Mouse (Mus musculus) granulocyte monocyte progenitor cell, adult 5-6 weeks (primary cell): Measurements from ENCODE around the gene Erfe. TPM values are rescaled to one million over a fixed set of nuclear protein-coding genes. Genes with fewer than 3 reads are reported as not detected.

ENCODE experiments used
- ATAC-seq: replicated peaks from 2 replicates; pipeline ENCODE4 v1.8.0; 2016; ENCODE audit warnings: mild to moderate bottlenecking, moderate TSS enrichment, inconsistent platforms; ENCODE audit not compliant: poor library complexity, severe bottlenecking
- total RNA-seq, 2 experiments: library from RNA; stranded (forward) in 1 of 2; stranded (reverse) in 1 of 2; fragments of 200-712, 200-1000 nt in 1 of 2; fragments of >200 nt in 1 of 2; fragmentation: Nextera tagmentation in 1 of 2; gene quantifications; 2 replicates each; pipeline ENCODE4 v1.2.3; 2014 to 2017

Gene Erfe
- total RNA-seq, 2 experiments from 2014 or later, result 0.24 TPM; not detected in 1

DNA sequence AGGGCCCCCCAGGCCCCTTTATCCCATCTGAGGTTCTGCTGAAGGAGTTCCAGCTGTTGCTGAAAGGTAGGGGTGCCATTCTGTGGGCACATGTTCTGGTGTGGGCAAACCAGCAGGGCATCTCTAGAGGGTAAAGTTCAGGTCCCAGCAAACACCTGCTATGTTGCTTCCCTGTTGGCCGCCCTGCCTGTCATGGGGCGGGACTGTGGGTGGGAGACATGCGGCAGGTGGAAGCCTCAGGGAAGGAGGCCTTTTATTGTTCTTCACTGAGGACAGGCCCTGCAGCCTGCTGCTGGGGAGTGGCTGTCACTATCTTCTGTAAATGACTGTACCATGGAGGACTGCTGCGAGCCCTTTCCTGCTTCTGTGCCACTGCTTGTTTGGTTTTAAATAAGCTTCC lies 3.2 kb downstream of the Erfe start:
- no peak for ATAC-seq

DNA sequence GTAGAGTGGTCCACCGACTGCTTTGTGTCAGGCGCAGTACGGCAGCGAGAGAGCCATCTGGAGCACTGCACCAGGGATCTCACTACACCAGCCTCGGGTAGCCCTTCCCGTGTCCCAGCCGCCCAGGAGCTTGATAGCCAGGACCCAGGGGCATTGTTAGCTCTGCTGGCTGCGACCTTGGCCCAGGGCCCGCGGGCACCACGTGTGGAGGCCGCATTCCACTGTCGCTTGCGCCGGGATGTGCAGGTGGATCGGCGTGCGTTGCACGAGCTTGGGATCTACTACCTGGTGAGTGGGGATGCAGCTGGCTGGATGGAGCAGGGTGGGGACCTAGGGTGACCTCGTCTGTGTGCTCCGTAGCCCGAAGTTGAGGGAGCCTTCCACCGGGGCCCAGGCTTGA lies 3.8 kb downstream of the Erfe start:
- no peak for ATAC-seq

DNA sequence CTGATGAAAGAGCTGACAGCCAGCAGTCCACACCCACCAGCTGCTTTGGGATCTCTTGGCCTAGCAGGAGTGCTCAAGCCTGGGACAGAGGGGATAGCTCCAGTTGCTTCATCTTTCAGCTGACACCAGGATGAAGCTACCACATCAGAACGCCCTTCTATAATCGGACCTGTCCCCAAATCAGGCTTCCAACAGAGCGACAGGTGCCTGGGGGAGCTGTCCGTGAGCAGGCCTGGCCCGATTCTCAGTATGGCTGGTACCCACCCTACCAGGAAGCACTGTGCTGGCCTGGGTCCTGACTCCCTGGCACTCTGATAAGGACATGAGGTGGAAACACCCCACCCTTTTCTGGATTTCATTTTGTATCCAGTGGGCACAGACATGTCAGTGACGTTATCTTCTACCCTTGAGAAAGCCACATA lies 7.2 kb downstream of the Erfe start:
- ATAC-seq, result no peak

DNA sequence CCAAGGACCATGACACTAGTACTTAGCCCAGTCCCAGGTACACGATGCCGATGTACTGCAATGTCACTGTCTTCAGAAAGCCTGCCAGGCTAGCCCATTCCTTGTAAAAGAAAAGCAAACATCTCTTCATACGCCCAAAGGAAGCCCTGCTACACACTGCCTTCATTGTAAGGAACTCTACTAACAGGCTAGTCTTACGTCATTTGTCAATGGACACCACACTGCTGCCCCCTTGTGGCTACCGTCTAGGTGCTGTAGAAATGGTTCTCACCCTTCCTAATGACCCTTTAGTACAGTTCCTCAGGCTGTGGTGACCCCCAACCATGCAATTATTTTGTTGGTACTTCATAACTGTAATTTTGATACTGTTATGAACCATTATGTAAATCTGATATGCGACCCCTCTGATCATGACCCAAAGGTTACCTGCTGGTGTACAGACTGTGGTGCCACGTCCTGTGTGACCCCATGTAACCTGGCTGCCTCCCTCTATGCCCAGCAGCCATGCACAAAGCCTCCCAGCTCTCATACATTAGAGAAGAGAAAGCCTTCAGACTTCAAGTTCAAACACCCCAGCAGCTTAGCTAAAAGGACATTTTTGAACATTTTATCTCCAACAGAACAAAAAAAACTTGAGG lies 14.3 kb downstream of the Erfe start:
- peak; percentile 95 for ATAC-seq

DNA sequence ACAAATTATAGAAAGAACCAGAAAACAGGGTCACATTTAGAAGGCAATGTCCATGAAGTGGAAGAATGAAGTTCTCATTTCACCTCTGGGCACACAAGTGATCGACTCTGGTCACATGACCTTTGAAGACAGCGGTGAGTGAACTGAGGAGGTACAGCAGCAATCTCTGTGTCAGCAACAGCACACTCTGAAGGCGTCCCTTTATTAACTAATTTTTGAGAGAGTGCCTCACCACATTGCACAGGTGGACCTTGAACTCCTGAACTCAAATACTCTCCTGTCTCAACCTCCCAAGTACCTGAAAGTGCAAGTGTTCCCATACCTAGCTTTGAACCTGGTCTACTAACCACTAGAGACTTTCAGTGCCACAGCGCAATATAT lies 14.9 kb downstream of the Erfe start:
- ATAC-seq, result no peak

DNA sequence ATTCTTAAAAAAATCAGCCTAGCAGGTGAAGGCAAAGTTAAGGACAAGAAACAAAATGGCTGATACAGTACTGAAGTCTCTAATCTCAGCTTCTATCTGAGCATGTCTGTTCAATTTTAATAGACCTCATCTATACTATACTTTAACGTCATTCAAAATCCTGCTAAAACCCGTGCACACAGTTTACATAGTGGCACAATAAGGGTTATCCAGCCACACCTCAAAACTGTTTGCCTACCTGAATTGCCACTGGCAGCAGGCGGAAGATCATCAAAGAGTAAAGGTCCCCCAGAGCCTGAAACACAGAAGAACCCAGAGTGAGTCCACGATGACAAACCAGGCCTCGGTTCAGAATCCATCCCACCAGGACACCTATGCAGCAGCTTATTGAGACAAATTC lies 24.1 kb downstream of the Erfe start:
- ATAC-seq, result no peak

DNA sequence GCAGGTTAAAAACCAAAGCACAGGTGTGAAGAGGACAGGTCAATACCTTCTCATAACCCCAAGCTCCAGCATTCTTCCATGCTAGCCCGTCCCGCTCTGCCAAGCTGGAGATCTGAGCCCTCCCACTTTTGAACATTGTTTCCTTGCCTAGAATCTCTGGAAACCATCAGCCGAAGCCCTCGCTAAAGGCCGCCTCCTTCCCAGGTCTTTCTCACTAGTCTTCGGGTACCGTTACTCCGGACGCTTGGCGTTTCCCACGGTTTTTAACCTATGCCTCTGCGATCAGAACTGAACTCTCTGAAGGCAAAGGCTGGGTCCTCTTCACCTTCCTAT lies 31.7 kb downstream of the Erfe start:
- no peak for ATAC-seq

DNA sequence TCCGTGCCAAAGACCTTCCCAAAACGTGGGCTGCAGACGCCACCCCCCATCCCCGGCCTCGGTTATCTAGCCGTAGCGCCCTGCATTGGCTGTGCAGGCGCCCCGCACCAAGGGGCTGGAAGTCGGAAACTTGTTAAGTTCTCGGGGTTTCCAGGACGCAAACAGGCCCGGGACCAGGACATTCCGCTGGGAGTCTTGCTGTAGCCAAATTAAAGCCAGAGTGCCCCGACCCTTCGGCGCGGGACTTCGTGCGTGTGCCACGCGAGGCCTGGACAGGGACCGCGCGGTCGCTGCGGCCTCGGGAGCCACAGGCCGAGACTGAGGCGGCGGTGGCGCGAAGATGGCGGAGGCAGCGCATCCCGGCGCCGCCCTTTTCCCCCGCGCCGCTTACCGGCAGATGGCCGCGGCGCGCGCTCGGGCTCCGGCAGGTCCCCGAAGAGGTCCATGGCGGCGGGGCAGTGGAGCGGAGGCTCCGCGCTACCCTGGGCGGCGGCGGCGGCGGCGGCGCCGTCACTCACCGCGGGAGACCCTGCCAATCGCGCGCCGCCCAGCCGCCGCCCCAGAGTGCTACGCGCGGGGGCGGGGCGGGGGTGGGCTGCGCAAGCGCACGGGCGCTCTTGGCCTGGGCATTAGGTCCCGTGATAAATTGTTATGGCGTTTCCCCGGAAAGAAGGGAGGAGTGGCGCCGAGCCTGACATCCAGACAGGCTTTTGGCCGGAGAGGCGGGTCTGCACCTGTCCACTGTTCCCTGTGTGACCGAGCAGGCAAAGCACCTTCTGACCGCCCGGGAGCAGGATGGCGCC lies 32.2 kb downstream of the Erfe start, which contains the start of gene Ilkap:
Gene Ilkap, minus strand, starts transcription at position 556 of the 803 bp plus-strand sequence.
- peak; percentile 86 for ATAC-seq

DNA sequence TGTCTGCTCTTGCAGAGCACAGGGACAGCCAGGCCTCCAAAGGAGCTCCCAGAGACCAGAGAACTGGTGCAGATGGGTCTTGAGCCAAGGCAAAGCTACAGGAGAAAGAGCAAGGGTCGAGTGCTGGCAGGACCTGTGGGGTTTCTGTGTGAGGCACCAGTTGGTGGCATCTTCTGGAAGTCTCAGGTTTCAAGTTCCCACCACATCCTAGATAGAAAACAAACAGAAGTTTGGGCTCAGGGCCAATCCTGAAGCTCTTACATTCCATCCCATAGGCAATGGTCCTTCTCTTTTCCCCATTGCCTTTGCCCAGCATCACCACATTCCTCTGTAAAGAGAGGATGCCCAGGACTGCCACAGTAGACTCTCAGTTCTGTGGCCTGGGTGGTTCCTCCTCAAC lies 38.7 kb downstream of the Erfe start:
- no peak for ATAC-seq

DNA sequence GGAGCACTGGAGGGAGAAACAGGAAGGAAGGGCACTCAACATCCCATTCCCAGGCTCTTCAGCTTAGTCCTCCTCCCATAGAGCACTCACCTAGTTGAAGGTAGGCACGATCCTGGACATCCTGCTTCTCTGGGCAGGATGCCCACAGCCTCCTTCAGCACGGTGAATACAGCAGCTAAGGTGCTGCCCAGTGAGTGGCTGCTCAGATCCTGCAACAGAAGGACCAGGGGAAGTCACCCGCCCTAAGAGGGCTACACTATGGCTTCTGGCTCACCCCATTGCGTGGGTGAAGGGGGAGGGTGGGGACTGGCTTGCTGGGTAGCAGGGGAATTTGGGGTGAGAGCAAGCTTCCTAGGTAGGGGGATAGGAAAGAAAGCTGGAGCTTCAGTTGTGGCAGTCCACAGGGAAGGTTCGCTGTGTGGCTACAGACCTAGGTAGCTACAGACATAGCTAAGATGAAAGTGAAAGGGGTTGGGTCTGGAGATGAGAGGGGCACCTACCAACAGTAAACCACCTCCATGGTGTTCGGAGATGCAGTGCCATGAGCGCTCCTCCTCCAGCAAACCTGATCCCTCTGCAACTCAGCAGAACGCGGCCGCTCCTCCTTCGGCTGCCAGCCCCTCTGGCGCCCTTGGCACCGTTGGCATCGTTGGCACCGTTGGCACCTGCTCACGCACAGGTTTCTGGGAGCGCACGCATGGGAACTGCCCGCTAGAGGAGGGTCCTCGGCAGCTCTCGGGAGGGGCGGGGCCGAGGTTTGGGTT lies 39.4 kb downstream of the Erfe start:
- peak; percentile 38; the same call in 1 of the 2 replicates for ATAC-seq

DNA sequence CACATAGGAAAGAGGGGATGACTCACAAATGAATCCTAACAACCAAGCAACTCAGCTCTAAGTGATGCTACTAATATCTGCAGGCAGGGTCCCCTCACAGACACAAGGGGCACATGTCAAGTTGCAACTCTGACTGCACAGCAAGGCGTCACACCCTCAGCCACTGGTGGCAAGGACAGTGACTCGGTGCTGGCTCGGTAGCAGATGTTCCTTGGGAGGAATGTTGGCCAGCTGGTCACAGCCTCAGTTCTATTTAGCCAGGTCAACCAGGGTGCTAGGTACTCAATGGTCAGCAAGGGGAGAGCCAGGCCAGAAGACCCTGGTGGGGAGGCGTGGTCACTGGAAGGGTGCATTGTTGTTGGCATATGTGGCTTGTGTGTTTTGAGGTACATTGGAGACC lies 41.6 kb downstream of the Erfe start:
- no peak for ATAC-seq

DNA sequence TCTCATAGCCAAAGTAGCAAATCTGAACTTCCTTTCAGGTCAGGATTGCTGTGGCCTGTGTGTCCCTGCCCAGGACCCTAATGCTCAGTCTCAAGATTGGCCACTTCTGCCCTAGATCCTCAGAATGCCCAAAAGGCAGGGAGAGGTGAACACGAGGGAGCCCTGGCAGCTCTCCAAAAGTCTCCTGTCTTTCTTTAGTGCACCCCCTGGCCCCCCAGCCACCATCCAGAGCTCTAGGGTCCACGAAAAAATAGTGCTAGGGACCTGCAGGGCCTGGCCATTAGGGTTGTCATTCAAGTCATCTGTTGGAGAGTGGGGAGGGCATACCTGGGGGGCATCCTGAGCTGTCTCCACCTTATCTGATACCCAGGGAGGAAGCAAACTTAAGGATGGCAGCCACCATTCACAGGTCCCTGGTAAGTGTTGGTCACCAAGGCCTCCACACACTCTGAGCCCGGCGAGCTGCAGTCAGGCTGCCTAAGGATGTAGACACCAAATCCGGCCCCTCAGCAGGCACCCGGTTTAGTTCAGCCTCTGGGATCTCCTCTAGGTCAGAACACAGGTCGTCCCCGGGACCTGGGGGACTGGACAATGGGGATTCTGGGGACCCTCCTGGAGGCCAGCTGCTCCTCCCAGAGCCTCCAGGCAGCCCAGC lies 45.5 kb downstream of the Erfe start:
- no peak for ATAC-seq

DNA sequence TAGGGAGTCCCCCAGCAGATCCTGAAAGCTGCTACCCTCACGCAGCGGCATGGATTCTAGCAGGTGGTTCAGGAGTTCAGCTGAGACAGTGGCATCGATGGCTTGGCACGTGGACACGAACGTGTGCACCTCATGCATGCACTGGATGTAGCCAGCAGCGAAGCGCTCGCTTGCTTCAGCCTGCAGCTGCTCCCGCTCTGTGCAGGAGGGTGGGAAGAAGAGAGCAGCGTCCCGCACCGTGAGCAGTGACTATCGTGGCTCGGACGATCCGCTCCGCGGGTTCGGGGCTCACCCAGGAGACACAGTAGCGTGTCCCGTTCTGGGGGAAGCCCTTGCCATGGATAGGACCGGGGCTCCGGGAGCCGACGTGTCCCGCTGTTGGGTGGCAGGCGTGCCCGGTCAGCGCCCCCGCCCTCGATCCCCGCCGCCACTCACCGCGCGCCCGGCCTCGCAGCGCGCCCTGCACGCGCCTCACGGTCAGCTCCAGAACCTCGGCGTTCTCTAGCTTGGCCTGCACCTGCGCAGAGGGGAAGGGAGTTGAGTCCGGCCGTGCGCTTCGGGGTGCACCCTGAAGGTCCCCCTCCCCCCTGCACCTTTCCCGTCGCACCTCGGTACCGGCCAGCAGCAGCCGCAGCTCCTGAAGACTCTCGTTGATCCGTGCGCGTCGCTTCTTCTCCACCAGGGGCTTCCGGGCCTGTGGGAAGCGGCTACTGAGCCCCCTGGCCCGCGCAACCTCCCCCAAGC lies 46.2 kb downstream of the Erfe start:
- ATAC-seq, result peak; percentile 24

DNA sequence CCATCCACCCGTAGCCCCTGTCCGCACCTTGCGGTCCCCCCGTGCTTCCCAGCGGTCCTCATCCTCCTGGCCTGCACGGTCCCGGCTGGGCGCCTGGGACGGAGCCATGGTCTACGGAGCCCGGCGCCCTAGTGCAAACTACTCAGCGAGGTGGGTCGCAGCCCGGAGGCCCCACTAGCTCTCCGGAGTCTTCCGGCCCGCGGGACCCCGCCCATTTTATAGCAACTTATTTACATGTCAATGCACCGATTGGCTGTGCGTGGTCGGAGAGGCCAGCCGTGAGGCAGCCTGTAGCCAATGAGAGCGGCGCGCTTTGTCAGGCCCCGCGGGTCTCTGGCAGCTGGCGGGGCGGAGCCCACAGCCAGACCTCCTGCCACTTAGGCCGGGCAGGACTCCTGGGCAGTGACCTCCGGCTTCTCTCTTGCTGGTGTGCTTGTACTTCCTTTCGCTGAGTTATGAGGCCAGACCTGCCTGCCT lies 46.8 kb downstream of the Erfe start:
- ATAC-seq, result peak; percentile 84

DNA sequence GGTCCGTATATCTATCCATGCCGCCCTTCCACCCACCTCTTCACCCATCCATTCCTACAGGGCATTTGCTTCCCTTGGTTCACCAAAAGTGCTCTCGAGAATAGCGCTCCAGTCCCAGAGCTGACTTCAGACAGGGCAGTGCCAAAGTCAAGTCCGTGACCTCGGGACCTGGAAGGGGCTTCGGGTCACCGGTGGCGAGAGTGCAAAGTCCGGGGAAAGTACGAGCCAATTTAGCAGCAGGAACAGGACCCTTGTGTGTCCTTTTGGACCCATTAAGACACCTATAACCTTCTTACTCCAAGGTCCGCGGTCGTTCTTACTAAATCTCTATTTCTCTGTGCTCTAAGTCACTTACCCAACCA lies 47.3 kb downstream of the Erfe start:
- no peak for ATAC-seq

DNA sequence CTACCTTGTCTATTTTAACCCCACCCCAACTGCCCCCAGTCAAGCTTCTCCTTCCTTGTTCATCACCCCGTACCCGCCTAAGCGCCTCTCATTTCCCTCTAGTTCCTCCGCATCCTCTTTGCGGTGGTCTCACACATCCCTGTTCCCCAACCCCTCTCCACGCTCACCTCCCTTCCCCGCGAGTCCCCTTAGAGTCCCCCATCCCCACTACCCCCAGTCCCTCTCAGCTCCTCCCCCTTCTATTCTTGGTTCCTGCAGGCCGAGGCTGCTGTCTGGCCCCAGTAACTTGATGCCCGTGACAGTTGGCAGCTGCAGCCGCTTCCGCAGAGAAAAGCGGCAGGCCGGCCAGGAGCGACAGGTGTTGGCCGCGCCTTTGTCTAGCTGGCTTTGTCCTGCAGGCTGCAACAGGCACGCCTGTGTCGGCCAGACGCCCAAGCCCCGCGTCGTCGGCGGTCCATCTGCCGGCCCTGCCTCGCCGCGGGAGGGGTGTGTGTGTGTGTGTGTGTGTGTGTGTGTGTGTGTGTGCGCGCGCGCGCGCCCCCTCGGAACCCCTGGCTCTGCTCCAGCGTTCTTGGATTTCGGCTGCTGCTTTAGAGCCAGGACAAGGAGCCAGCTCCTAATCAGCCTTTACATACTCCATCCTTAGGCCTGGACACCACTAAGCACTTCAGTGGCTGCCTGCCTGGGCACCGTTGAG lies 47.8 kb downstream of the Erfe start, which contains the start of gene Hes6:
Gene Hes6, minus strand, starts transcription at position 141 of the 697 bp plus-strand sequence.
- peak; percentile 53 for ATAC-seq

DNA sequence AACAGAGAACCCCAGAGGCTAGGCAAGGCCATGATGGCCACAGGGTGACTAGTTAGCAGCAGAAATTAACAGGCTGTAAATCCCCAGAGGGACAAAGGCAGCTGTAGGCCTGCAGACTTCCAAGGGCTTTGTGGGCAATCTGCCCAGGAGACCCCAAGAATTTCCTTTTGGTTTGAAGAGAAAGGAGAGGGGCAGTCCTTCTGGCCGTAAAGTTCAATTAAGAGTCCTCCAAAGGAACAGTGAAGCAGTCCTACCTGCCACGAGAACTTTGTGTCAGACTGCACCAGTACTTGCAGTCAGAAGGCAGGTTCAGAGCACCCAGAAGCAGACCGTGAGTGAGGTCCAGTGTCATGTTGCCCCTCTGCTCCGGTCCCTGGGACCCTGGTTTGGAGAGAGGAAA lies 48.7 kb downstream of the Erfe start:
- no peak for ATAC-seq

DNA sequence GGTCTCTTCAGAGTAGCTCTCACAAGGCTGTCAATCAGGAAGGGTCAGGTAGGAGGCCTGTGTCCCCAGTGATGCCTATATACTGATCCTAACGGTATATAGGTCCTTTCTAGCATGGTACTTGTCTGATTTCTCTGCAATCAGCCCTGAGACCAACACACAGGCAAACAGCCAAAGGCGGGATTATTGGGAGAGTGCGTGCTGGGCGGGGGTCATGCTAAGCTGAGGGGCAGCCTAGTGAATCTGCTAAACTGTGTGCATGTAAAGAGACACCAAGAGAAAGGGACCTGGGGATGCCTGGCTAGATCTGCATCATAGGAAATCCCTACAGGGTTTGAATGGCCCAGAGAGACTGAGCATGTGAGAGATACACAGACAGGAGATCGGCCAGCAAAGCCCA lies 49.1 kb downstream of the Erfe start:
- no peak for ATAC-seq

DNA sequence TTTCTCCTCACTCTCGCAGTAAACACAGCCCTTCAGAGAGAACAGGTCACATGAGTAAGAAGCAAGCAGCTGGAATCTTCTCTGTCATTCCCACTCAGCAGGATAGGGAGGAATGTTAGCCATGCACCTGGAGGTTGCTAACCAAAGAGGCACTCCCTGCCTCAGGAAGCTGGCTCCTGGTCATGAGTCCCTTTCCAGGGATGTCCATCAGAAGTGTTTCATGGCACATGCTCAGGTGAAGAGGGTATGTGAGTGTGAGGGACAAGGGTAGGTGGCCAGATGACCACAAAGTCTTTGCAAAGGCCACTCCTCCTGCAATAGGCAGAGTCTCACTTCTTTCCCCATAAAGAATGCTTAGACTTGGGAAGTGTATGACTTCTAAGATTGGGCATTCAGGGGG lies 51.8 kb downstream of the Erfe start:
- no peak for ATAC-seq
